Mouse (Mus musculus) adrenal gland, postnatal 36 days (tissue): Measurements from ENCODE around the gene Slc12a4. TPM values are rescaled to one million over a fixed set of nuclear protein-coding genes. Genes with fewer than 3 reads are reported as not detected.
"Not testable (repeated sequence)": the region's sequence is repeated elsewhere in the genome, so short reads cannot be mapped to it uniquely, and the experiment has no call there.

Experiments used
- DNase-seq, 2 experiments: peaks; one replicate each; pipeline ENCODE4 v3.0.0; 2021; ENCODE audit warnings: mixed read lengths in 1 of 2
- long read RNA-seq, 2 experiments: library from polyadenylated mRNA; stranded (forward); transcript quantifications; one replicate each; pipeline ENCODE4 v2.0.0; 2021; ENCODE audit warnings: borderline sequencing depth in 2 of 2
- total RNA-seq, 2 experiments: library from RNA; stranded (reverse); gene quantifications; 2 replicates each; pipeline ENCODE4 v1.2.3; 2021

Gene Slc12a4
- 10 to 100 TPM; 43.9 to 58.9 TPM for total RNA-seq
- long read RNA-seq, experiment 1, transcript Slc12a4-202 (24 exons, 3,755 nt): major isoform, 25 of 45 reads
- long read RNA-seq, experiment 1, partial matches to known transcripts: 15 of 45 reads
- long read RNA-seq, experiment 1, other reads (novel, unspliced or antisense): 5 of 45 reads
- long read RNA-seq, experiment 2, transcript Slc12a4-202 (24 exons, 3,755 nt): major isoform, 18 of 30 reads
- long read RNA-seq, experiment 2, partial matches to known transcripts: 7 of 30 reads
- long read RNA-seq, experiment 2, other reads (novel, unspliced or antisense): 5 of 30 reads

GRCm38 (mm10) chr8:105965905-105966341 lies at the start of gene Slc12a4:
Gene Slc12a4, minus strand, starts transcription at chr8:105966097.
- peak; percentile 88 to 93 for DNase-seq

- DNase-seq: not testable (repeated sequence)
Observed at GRCm38 (mm10) chr8:106012203-106012602, 46.3 kb upstream of the Slc12a4 start.

GRCm38 (mm10) chr8:106011643-106011986 lies 45.7 kb upstream of the Slc12a4 start, which contains the start of gene Ddx28:
Gene Ddx28, minus strand, starts transcription at chr8:106011882.
- DNase-seq: no peak

GRCm38 (mm10) chr8:106010748-106011642 lies 45.1 kb upstream of the Slc12a4 start:
- peak; percentile 94 to 95 for DNase-seq

GRCm38 (mm10) chr8:106007891-106008290 lies 42.0 kb upstream of the Slc12a4 start:
- not testable (repeated sequence) for DNase-seq

GRCm38 (mm10) chr8:106007135-106007534 lies 41.2 kb upstream of the Slc12a4 start:
- peak in 1 of 2 experiments; percentile 20 for DNase-seq

GRCm38 (mm10) chr8:106006413-106006812 lies 40.5 kb upstream of the Slc12a4 start:
- DNase-seq: no peak

GRCm38 (mm10) chr8:106005875-106006274 lies 40.0 kb upstream of the Slc12a4 start, which contains the start of gene Dpep2nb:
Gene Dpep2nb, minus strand, starts transcription at chr8:106005975.
- DNase-seq: no peak

GRCm38 (mm10) chr8:106004538-106005207 lies 38.8 kb upstream of the Slc12a4 start:
- no peak for DNase-seq

GRCm38 (mm10) chr8:106001908-106002307 lies 36.0 kb upstream of the Slc12a4 start:
- no peak for DNase-seq

GRCm38 (mm10) chr8:105998971-105999370 lies 33.1 kb upstream of the Slc12a4 start:
- DNase-seq: peak in 1 of 2 experiments; percentile 36

- DNase-seq: no peak
Observed at GRCm38 (mm10) chr8:105996359-105996758, 30.5 kb upstream of the Slc12a4 start.

GRCm38 (mm10) chr8:105993226-105993625 lies 27.3 kb upstream of the Slc12a4 start:
- no peak for DNase-seq

GRCm38 (mm10) chr8:105992499-105992898 lies 26.6 kb upstream of the Slc12a4 start:
- DNase-seq: peak in 1 of 2 experiments; percentile 26

GRCm38 (mm10) chr8:105991546-105991945 lies 25.6 kb upstream of the Slc12a4 start:
- no peak for DNase-seq

GRCm38 (mm10) chr8:105990856-105991387 lies 25.0 kb upstream of the Slc12a4 start, which contains the start of gene Dus2:
Gene Dus2, plus strand, starts transcription at chr8:105991337.
- DNase-seq: peak; percentile 83 to 92

GRCm38 (mm10) chr8:105988546-105988945 lies 22.6 kb upstream of the Slc12a4 start:
- no peak for DNase-seq

- DNase-seq: not testable (repeated sequence)
Observed at GRCm38 (mm10) chr8:105983406-105983805, 17.5 kb upstream of the Slc12a4 start.

GRCm38 (mm10) chr8:105981146-105981545 lies 15.2 kb upstream of the Slc12a4 start:
- no peak for DNase-seq

GRCm38 (mm10) chr8:105979325-105979724 lies 13.4 kb upstream of the Slc12a4 start, which contains the start of gene Dpep3:
Gene Dpep3, minus strand, starts transcription at chr8:105979429.
- no peak for DNase-seq

GRCm38 (mm10) chr8:105975363-105975762 lies 9.5 kb upstream of the Slc12a4 start:
- DNase-seq: no peak
